Mouse (Mus musculus) liver, postnatal 0 days (tissue): ENCODE measurements around the gene Gucy1b1.

ENCODE experiments used
- CTCF ChIP-seq: sonication (generic); IDR thresholded peaks from 2 replicates; pipeline ENCODE4 v1.5.1; 2016; ENCODE audit warnings: antibody characterized with exemption, low read depth
- EP300 ChIP-seq: IDR thresholded peaks from 2 replicates; pipeline ENCODE4 v1.6.1; 2016; ENCODE audit warnings: antibody characterized with exemption, low read depth, mild to moderate bottlenecking

GRCm38 (mm10) chr3:81995988-81996387 is 78.5 kb downstream of the Gucy1b1 start:
- TF ChIP-seq EP300 (no peak), CTCF (peak; percentile 74)
